Mouse (Mus musculus): ENCODE data around the gene Ift140. TPM values are rescaled to one million over a fixed set of nuclear protein-coding genes. Genes with fewer than 3 reads are reported as not detected.

The Ift140 gene
- total RNA-seq, 2 experiments from 2014 or later: 1.9 to 2.1 TPM

- DNase-seq (ENCODE audit: low spot score): no peak
Observed at GRCm38 (mm10) chr17:25076906-25077305, 61.0 kb downstream of the Ift140 start.

DNA sequence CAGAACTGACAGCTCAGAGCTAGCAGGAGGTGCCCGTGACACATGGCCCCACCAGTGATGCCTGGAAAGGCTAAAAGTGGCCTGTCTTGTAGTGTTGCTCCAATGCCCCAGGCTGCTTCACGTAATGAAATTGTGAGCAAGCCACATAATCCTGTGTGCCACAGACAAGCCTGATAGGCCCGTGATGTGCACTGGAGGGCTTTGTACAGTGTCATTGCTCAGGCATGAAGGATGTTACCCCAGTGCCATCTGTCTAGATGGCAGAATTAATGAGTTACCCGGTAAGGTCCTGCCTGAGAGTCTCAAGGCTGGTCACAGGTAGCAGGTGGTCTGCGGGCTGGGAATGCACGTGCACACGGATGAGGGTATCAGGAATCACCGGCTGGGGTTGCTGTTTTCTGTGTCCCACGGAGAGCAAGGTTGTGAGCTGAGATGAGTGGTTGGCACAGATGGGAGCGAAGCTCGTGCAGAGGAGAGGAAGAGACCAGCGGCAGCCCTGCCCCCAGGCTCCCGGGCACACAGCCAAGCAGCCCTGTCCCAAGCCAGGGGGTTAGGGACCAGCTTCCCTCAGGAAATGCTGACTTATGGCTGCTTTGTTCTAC is 62.0 kb downstream of the Ift140 start:
- peak; percentile 60 for DNase-seq (ENCODE audit: low spot score)

DNA sequence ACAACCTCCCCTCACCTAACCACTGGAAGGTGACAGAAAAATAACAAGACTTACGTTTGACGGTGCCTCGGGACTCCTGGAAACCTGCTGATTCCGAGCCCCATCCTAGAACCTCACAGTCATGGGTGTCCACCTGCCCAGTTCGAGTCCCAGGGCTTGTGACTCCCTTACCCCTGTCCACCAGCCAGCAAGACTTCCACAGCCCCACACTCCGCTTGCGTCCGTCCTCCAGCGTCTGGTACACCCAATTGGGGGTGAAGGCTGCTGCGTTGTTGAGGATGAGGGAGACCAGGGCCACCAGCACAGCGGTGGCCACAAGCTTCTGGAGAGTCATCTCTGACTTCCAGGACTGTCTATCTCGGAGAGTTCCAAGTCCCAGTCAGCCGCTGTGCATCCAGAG is 64.3 kb downstream of the Ift140 start:
- DNase-seq (ENCODE audit: low spot score): no peak

DNA sequence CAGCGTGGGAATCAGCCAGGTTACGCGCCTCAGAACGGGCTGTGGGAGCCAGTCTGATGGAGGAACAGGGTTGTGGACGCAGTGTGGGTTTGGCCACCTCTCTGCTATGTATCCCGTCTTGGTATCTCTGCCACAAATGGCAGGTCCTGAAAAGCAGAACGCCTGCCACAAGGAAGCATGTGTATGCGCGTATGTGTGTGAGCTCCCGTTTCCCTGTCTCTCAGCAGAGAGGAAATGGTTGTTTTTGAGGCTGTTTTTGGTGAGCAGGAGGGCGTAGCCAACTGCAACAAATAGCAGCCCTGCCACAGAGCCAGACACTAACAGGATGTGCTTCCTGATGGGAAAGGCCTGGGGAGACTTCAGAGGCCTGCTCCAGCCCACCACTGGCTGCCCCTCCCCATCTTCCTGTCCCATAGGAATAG is 65.1 kb downstream of the Ift140 start:
- DNase-seq (ENCODE audit: low spot score): peak; percentile 64

- no peak for DNase-seq (ENCODE audit: low spot score)
Observed at GRCm38 (mm10) chr17:25082081-25082847, 66.4 kb downstream of the Ift140 start.

DNA sequence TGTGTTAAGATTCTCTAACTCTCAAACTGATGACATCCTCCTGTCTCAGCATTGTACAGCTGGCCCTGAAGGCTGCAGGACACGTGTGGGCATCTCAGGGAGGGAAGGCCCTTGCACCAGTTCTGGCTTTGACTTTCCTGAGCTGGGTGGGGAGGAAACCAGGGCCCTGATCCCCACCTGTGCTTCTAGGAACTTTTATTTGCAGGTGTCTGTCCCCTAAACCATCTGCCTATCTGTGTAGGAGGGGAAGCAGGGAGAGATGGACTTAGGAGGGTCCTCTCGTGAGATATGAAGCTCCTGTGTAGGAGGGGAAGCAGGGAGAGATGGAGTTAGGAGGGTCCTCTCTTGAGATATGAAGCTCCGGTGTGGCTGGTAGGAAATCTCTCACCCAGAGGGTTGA is 67.0 kb downstream of the Ift140 start:
- DNase-seq (ENCODE audit: low spot score): no peak

GRCm38 (mm10) chr17:25083444-25083931 is 67.6 kb downstream of the Ift140 start, which contains the start of gene Tmem204:
Gene Tmem204 (minus strand): TSS chr17:25083591.
- peak; percentile 77 for DNase-seq (ENCODE audit: low spot score)

GRCm38 (mm10) chr17:25084835-25085385 is 69.0 kb downstream of the Ift140 start:
- peak; percentile 82 for DNase-seq (ENCODE audit: low spot score)

DNA sequence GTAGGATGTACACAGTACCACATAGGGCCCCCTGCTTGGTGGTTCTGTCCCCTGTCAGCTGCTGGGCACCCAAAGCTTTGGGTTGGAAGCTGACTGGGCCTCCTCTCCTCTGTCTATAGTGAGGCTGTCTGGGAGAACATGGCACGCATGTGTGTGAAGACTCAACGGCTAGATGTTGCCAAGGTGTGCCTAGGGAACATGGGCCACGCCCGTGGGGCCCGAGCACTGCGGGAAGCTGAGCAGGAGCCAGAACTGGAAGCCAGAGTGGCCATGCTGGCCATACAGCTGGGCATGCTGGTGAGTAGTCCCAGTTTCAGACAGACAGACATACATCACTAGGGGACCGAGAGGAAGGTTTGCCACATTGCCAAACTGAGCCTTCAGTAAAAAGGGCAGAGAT is 70.8 kb downstream of the Ift140 start:
- DNase-seq (ENCODE audit: low spot score): no peak

DNA sequence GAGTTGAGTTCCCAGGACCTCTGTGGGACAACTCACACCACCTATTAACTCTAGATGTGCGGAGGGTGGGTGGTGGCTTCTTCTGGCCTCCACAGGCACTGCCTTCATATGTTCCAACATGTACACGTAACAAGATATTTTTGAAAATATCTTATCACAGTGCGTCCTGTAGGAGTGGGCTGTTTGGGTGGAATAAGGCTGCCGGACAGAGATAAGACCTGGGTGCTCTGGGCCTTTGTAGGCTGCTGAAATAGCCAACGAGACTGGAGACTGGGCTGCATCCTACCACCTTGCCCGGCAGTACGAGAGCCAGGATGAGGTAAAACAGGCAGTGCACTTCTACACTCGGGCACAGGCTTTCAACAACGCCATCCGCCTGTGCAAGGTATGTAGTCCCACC is 73.3 kb downstream of the Ift140 start:
- DNase-seq (ENCODE audit: low spot score): no peak

DNA sequence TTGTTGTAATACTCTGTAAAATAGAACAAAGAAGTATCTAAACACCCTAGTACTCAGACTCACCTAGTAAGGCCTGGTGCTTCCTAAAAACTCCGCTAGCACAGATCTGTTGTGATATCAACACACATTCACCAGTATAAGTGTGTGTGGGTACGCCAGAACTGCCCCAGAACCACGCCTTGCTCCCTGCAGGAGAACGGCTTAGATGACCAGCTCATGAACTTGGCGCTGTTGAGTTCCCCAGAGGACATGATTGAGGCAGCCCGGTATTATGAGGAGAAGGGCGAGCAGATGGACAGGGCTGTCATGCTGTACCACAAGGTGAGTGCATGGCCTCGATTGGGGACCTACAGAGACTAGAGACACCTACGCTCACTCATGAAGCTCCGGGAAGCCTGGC is 74.6 kb downstream of the Ift140 start:
- DNase-seq (ENCODE audit: low spot score): no peak

GRCm38 (mm10) chr17:25096221-25096620 is 80.3 kb downstream of the Ift140 start:
- no peak for DNase-seq (ENCODE audit: low spot score)

DNA sequence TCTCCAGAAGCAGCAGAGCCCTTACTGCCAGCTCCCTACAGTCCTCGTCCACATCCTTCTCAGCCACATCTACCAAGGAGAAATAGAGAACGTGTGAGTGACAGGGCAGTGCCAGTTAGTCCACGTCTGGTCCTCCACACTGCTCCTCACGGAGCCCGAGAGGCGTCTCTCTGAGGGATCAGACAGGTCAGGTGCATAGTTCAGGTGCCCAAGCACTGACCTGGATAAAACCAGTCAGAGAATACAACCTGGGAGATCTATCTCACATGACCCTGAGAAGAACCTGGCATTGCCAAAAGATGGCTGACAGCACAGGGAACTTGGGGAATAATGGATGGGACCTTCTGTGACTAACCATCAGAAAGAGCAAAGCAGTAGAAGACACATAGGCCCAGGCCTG is 84.2 kb downstream of the Ift140 start:
- DNase-seq (ENCODE audit: low spot score): no peak

- no peak for DNase-seq (ENCODE audit: low spot score)
Observed at GRCm38 (mm10) chr17:25101338-25101737, 85.5 kb downstream of the Ift140 start.

- DNase-seq (ENCODE audit: low spot score): no peak
Observed at GRCm38 (mm10) chr17:25107786-25108185, 91.9 kb downstream of the Ift140 start.

- peak; percentile 33 for DNase-seq (ENCODE audit: low spot score)
Observed at GRCm38 (mm10) chr17:25109578-25109977, 93.7 kb downstream of the Ift140 start.

- no peak for DNase-seq (ENCODE audit: low spot score)
Observed at GRCm38 (mm10) chr17:25110590-25110989, 94.7 kb downstream of the Ift140 start.

GRCm38 (mm10) chr17:25111220-25111619 is 95.3 kb downstream of the Ift140 start:
- no peak for DNase-seq (ENCODE audit: low spot score)

- DNase-seq (ENCODE audit: low spot score): peak; percentile 75
Observed at GRCm38 (mm10) chr17:25111739-25112422, 96.0 kb downstream of the Ift140 start.

DNA sequence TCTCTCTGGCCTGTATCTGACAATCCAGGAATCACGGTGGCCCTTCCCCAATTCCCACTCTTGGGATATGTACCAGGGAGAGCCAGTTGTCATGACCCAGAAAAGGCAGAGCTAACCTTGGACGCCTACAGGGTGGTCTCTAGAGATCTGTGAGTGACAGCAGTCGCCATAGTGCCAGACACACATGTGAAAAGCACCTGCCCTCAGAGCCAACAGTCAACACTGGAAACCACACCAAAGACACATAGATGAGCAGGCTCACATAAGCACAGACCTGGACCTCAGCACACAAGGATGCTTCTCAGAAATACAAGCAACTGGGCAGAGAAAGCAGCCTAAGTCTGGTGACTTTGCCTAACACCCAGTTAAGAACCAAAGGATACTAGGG is 96.5 kb downstream of the Ift140 start:
- no peak for DNase-seq (ENCODE audit: low spot score)

DNA sequence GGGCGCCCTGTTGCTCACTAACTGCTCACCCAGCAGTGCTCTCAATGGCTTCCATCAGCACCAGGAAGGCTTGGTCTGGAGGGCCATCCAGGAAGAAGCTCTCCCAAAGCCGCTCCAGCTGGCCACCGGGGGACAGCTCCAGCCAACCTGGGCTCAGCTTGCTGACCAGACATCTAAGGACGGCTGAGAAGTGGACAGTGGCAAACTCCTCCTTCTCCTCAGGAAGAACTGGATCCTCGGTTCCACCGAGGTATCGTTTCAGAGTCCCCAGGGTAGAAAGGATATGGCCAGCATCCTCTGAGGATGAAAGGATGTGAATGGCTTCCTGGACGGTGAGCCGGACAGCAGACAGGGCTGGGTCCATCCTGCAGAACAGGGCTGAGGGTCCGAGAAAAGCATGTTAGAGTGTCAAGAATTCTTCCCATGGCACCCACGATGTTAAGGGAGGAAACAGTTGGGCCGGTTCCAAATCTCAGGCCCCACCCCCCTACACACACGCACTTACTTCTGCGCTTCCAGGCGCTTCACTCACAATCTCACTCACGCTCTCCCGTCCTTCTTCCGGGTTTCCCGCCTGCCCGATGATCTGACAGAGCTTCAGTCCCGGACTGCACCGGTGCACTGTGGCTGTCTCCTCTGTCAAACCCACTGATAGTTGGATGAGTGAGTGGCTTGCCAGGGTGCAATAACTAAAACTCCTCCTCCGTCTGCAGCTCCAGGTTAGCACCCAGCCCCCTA is 99.2 kb downstream of the Ift140 start:
- no peak for DNase-seq (ENCODE audit: low spot score)
